Mouse (Mus musculus): ENCODE data around the gene Parva.
A peak's percentile ranks its signal among the peaks of the same experiment; 100 is the strongest.

Parva gene

DNA sequence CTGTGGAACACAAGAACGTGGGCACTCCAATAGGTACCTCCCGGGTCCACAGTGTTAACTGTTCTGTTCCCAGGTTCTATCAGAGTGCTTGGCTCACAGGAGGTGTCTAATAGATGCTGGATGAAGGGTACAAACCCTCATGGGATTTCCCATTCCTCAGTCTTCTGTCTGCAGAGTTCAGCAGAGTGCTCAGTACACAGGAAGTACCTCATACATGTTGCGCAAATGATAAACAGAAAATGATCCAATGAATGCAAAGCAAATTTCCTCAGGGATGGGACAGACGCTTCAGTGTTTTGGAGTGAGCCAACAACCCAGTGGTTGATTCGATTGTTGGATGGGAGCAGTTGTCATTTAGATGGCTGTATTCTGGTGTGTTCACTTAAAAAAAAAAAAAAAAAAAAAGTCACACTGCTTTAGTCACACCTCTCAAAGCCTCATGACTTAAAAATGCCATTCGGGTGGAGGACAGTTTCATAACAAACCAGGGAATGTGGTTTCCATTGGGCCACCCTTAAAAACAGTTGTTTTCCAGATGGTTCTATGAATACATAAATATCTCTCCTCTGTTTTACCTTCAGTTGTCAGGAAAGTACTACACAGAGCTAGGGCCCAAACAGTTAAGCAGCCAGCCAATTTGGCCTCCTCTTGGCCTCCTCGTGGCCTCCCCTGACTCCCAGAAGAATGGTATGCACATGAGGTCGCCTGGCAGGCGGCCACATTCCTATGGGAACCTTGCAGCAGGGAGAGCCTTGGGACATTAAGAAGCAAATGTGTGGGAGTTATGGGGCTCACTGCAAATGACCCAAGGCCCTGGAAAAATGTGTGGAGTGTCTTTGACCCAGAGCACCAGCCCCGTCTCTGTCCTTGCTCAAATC is 187.7 kb downstream of the Parva start:
- peak in 1 of 2 experiments; percentile 9 for DNase-seq

DNA sequence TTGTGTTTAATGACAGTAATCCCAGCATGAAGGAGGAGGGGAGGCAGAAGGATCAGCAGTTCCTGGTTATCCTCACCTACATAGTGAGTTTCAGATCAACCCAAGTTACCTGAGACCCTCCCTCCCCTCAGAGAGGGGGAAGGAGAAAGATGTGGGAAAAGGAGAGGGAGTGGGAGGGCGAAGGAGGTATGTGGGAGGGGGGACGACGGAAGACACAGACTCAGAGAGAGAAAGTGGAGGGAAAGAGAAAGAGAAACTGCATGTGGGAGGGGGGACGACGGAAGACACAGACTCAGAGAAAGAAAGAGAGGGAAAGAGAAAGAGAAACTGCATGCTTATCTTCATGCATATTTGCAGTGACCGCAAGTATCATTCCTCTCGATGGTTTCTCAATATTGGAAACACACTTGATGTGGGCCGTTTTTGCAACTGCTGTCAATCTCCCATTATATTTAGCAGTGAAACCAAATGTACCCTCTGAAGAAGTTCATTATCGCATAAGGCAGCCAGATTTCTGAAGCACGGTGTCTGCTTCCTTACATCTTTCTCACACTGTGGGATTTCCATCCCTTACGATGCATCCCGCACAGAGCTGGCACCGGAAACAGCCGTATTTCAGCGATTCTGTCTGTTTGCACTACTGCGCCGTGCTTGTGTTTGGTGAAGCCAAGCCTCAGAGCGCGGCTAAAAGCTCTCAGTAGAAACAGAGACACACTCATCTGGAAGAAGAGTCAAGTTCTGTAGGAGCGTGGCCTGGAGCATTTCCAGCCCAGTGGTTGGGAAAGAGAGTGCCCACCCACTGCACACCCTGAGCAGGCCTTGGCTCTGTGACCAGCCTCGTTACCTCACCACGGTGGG is 193.2 kb downstream of the Parva start:
- DNase-seq, result no peak

DNA sequence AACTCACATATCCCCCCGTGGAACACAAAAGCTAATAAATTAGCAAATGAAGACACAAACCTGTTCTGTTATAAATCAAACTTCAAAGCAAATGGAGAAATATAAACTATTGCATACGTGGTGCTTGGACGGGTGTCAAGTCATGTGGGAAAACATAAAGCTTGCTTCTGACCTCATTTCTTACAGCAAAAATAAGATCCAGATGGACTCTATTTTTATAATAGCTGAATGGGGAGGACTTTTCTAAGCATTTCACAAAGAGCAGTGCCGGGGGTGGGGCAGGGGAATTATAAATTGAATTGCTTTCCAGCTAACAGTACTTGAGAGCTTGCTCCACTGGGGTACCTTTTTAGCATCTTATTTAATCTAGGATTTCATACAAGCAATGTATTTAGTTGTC is 200.2 kb downstream of the Parva start:
- no peak for DNase-seq

DNA sequence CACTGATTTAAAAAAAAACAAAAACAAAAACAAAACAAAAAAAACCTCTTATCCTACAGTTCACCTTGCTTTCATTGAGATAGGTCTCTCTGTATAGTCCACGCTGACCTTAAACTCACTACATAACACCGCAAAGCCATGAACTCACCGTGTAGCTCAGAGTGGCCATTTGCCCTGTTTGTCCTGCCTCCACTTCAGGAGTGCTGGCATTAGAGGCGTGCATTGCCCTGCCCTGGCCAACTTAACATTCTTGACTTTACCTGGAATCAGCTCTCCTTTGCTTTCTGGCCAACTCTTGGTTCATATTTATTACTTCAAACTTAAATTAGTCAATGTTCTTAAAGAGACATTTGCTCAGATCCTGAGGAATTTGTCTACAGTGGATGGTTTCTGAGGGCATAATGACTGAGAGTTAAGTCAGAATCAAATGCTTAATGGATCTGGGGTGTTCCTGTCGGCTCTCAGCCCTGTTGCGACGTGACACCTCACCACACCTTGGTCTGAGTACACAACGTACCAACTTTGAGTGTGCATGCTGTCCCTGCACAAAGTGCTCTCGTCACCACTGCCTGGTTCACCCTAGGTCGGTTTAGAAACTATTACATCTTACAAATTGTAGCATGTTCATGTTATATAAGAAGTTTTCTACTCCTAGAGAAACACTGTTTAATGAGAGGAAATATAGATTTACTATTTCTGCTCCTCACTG is 207.4 kb downstream of the Parva start:
- DNase-seq, result no peak

DNA sequence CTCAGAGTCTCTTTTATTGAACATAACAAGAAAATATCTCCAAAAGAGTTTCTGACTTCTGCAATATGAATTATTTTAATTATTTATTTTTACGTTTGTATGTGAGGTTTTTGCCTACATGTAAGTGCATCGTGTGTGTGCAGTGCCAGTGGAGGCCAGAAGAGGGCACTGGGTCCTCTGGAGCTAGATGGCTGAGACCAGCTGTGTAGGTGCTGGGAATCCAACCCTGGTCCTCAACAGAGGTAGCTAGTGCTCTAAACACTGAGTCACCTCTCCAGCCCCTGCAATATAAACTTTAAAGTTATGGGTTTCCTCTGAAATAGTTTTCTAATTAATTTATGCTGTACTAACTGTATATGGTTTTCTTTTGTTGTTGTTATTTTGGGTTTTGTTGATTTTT is 208.6 kb downstream of the Parva start:
- no peak for DNase-seq

All from spleen, adult 18-20 months (tissue).